8 mouse cellular contexts compared by ENCODE assay signal in the genomic region with DNA sequence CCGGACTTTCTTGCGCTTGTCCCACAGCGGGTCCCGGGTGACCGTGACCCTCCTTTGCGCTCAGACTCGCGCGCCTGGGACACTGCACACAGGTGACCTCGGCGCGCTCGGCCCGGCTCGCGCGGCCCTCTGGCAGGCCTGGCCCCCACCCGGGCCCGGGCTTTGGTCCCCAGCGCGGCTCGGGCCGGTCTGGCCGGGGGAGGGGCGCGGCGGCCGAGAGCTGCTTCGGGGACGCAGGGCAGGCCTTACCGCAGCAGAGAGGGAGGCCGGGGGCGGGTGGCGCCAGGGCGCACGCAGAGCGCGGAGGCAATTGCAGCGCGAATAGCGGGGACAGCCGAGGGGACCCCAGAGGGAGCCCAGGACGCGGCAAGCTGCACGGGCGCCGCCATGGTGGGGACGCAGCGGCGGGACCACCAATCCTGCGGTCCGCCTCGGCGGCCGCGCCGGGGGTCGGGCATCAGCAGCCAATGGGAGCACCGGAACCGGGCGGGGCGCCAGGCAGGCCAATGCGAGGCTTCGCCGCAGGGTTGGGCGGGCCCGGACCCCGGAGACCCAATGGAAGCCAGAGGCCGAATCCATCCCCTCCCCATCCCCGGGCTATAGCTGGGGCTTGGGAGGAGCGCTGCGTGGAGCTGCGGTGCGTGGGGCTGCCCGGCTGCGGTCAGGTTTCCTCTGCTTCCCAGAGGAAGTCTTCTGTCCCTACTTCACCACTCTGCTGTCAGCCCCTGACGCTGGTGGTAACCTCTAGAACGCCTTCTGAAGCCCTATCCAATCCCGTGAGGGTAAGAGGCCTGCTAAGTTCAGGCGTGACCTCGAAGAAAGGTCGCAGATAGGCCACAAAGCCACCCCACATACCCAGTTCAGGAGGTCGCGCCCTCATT. TPM values are rescaled to one million over a fixed set of nuclear protein-coding genes. Genes with fewer than 3 reads are reported as not detected.
A peak's percentile ranks its signal among the peaks of the same experiment; 100 is the strongest.
DNase-seq lines count a peak whose midpoint lies in the region; ATAC-seq lines count a peak whose summit lies in the region.

A gene (minus strand): TSS at position 430 of the 881 bp plus-strand sequence.

- WGBS in heart, embryonic 14.5 days: under 1% methylated on average over 64 of the region's 84 CpGs
- WGBS in liver, embryonic 13.5 days (ENCODE audit: insufficient replicate concordance): under 1% methylated on average over 70 of the region's 84 CpGs
- under 1% methylated on average over 75 of the region's 84 CpGs for WGBS in stomach, embryonic 16.5 days

- peak within 1 kb of the TSS; percentile 89 for H3K9ac ChIP-seq in heart, embryonic 14.5 days (ENCODE audit: low read length)
- peak within 1 kb of the TSS; percentile 91 for H3K9ac ChIP-seq in liver, embryonic 13.5 days
- peak within 1 kb of the TSS; percentile 86 for H3K9ac ChIP-seq in stomach, embryonic 16.5 days (ENCODE audit: low read length)

- peak; percentile 83 for DNase-seq in CD4-positive, CD25-positive, alpha-beta regulatory T cell, adult 2 months (ENCODE audit: low read depth, low spot score)
- DNase-seq in fibroblast of lung, adult 2 months (ENCODE audit: low read depth): peak; percentile 58
- DNase-seq in kidney, postnatal 14 days: peak; percentile 99
- DNase-seq in liver, embryonic 13.5 days: peak; percentile 92
- peak; percentile 95 for DNase-seq in neural tube, embryonic 10.5 days (ENCODE audit: extremely low spot score, low spot score)

- peak within 1 kb of the TSS; percentile 84 for H3K4me2 ChIP-seq in heart, embryonic 14.5 days (ENCODE audit: low read length)
- peak within 1 kb of the TSS; percentile 95 for H3K4me2 ChIP-seq in liver, embryonic 13.5 days
- H3K4me2 ChIP-seq in stomach, embryonic 16.5 days (ENCODE audit: low read depth, low read length): peak within 1 kb of the TSS; percentile 87

- H3K27ac ChIP-seq in brown adipose tissue, adult 24 weeks (replicated peaks; ENCODE audit: low read depth, low read length): peak within 1 kb of the TSS; percentile 88
- peak within 1 kb of the TSS; percentile 67 to 71 for H3K27ac ChIP-seq in heart, embryonic 14.5 days (replicated peaks in 1 of 2; ENCODE audit: control insufficient read depth in 1 of 2, insufficient read depth in 1 of 2, low read depth in 2 of 2, low read length in 2 of 2)
- peak within 1 kb of the TSS; percentile 48 for H3K27ac ChIP-seq in liver, embryonic 13.5 days
- peak within 1 kb of the TSS; percentile 70 for H3K27ac ChIP-seq in stomach, embryonic 16.5 days (ENCODE audit: low read length)

- H3K4me1 ChIP-seq in brown adipose tissue, adult 24 weeks (ENCODE audit: control insufficient read depth, insufficient read depth, insufficient read length, low read length): peaks cover 3% of the 10 kb centered on the region; the same call in 1 of the 2 replicates
- H3K4me1 ChIP-seq in heart, embryonic 14.5 days (ENCODE audit: control insufficient read depth in 2 of 2, insufficient read depth in 2 of 2, low read length in 2 of 2): peaks cover 5 to 14% of the 10 kb centered on the region in 2 experiments
- peaks cover 30% of the 10 kb centered on the region for H3K4me1 ChIP-seq in liver, embryonic 13.5 days (replicated peaks)
- H3K4me1 ChIP-seq in stomach, embryonic 16.5 days (ENCODE audit: control insufficient read depth, insufficient read depth, low read length): peaks cover 16% of the 10 kb centered on the region

- no peaks in the 10 kb centered on the region for H3K27me3 ChIP-seq in heart, embryonic 14.5 days (ENCODE audit: control insufficient read depth, insufficient read depth, low read length)
- H3K27me3 ChIP-seq in liver, embryonic 13.5 days: no peaks in the 10 kb centered on the region
- H3K27me3 ChIP-seq in stomach, embryonic 16.5 days (ENCODE audit: control insufficient read depth, insufficient read depth, low read length): no peaks in the 10 kb centered on the region

- H3K36me3 ChIP-seq in heart, embryonic 14.5 days (ENCODE audit: control insufficient read depth, insufficient read depth, low read length): peaks cover 30% of the 10 kb centered on the region
- H3K36me3 ChIP-seq in liver, embryonic 13.5 days: peaks cover 34% of the 10 kb centered on the region
- H3K36me3 ChIP-seq in stomach, embryonic 16.5 days (ENCODE audit: control insufficient read depth, insufficient read depth, low read length): peaks cover 8% of the 10 kb centered on the region; the same call in 1 of the 2 replicates

- peak within 1 kb of the TSS; percentile 93 for H3K4me3 ChIP-seq in brown adipose tissue, adult 24 weeks (ENCODE audit: insufficient read depth, low read depth, low read length)
- H3K4me3 ChIP-seq in heart, embryonic 14.5 days (ENCODE audit: control insufficient read depth in 1 of 2, insufficient read depth in 1 of 2, low read depth in 1 of 2, low read length in 2 of 2): peak within 1 kb of the TSS; percentile 87 to 94
- peak within 1 kb of the TSS; percentile 95 for H3K4me3 ChIP-seq in liver, embryonic 13.5 days (replicated peaks)
- peak within 1 kb of the TSS; percentile 78 for H3K4me3 ChIP-seq in stomach, embryonic 16.5 days (replicated peaks; ENCODE audit: low read length)

- no peaks in the 10 kb centered on the region for H3K9me3 ChIP-seq in heart, embryonic 14.5 days (ENCODE audit: control insufficient read depth, low read length)
- H3K9me3 ChIP-seq in liver, embryonic 13.5 days (replicated peaks): no peaks in the 10 kb centered on the region
- no peaks in the 10 kb centered on the region for H3K9me3 ChIP-seq in stomach, embryonic 16.5 days (replicated peaks; ENCODE audit: control insufficient read depth, low read length)

- ATAC-seq in heart, embryonic 14.5 days (ENCODE audit: insufficient number of reproducible peaks, insufficient read depth, low FRiP score, low read depth): peak; percentile 99
- peak; percentile 99 for ATAC-seq in liver, embryonic 13.5 days (ENCODE audit: low read depth)
- ATAC-seq in stomach, embryonic 16.5 days (ENCODE audit: insufficient read depth, low FRiP score): peak; percentile 98

RNA-seq across cellular contexts. Expression of the gene that starts here (rescaled TPM):
- 27.5 and 34.3 TPM in 2 replicates for polyA plus RNA-seq in brown adipose tissue, adult 24 weeks (2012; ENCODE audit: insufficient read depth, insufficient read length, missing spikeins)
- 4.4 and 6.2 TPM in 2 replicates for polyA plus RNA-seq in heart, embryonic 14.5 days (2014; fragmentation: Nextera tagmentation; extraction: Ambion mirVana)
- 1.6 TPM in 2 replicates for polyA plus RNA-seq in liver, embryonic 13.5 days (2015; fragmentation: Nextera tagmentation; extraction: Ambion mirVana)
- polyA plus RNA-seq in stomach, embryonic 16.5 days (2015; fragmentation: Nextera tagmentation; extraction: Ambion mirVana): 5.2 TPM in 2 replicates

Comparison
In these comparisons a context has a peak if more than half of its experiments do, and no peak if none do; other contexts are left out.
1. Peak in every context shown above with its lines: DNase-seq, ATAC-seq, H3K4me3 ChIP-seq and H3K27ac ChIP-seq.